Mouse (Mus musculus): Measurements from ENCODE around the gene Glyr1.

DNA sequence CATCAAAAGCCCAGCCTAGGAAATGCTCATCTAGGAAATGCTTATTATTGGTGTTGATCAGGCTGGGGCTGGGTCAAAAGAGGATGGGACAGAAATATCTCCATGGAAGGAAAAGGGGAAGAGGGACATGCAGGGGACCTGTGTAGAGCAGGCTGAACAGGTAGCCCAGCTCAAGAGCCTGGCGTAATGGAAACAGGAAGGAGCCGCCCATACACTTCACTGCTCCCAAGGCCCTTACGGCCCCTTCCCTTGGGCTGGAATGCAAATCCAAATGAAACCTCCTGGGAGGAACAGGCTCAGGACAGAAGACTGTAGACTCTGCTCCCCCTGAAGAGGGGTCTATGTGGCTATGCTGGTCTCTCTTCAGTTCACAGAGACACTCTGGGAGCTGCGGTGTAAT lies 35.1 kb downstream of the Glyr1 start:
- no peak for TF ChIP-seq GATA1 (IDR thresholded peaks at IDR 0.05; ENCODE audit: borderline replicate concordance, low read length)
- no peak for TF ChIP-seq FLI1 (IDR thresholded peaks at IDR 0.05; ENCODE audit: low read length)

Data from megakaryocyte, embryonic 14.5 days (primary cell).